Mouse (Mus musculus) megakaryocyte, embryonic 14.5 days (primary cell): ENCODE data around the gene Spem1.

Experiments
- FLI1 ChIP-seq: IDR thresholded peaks from 2 replicates; pipeline ENCODE4 v1.6.1; 2012; ENCODE audit warnings: low read length, inconsistent platforms, mixed read lengths
- GATA1 ChIP-seq: IDR thresholded peaks from 3 replicates; pipeline ENCODE4 v1.6.1; 2012; ENCODE audit warnings: mixed read lengths, low read length, inconsistent platforms, borderline replicate concordance

- TF ChIP-seq GATA1 (no peak), FLI1 (no peak)
Observed at GRCm38 (mm10) chr11:69803786-69804651, 18.0 kb downstream of the Spem1 start.
